Mouse (Mus musculus): ENCODE data around the gene Sipa1l3.

GRCm38 (mm10) chr7:29559290-29559689, 40.8 kb upstream of the Sipa1l3 start:
- TF ChIP-seq CTCF (IDR thresholded peaks at IDR 0.05; ENCODE audit: low read depth, low read length) (peak; percentile 65), POLR2A (IDR thresholded peaks at IDR 0.05; ENCODE audit: insufficient read depth, low read length) (no peak), EP300 (IDR thresholded peaks at IDR 0.05; ENCODE audit: insufficient read depth, low read depth, low read length) (no peak)
